Mouse (Mus musculus): ENCODE measurements around the gene Slc4a4. TPM values are rescaled to one million over a fixed set of nuclear protein-coding genes. Genes with fewer than 3 reads are reported as not detected.

The Slc4a4 gene
- 4.8 and 6.6 TPM in 2 replicates for polyA plus RNA-seq (2014; fragmentation: Nextera tagmentation; extraction: Ambion mirVana)

- DNase-seq = peak; percentile 76
- peaks cover 6% of the 10 kb centered on the region; the same call in 1 of the 2 replicates for H3K4me1 ChIP-seq (ENCODE audit: control insufficient read depth, insufficient read depth, low read length)
- peak within 1 kb of the TSS; percentile 97 for H3K4me2 ChIP-seq (ENCODE audit: low read length)
- H3K4me3 ChIP-seq (replicated peaks; ENCODE audit: low read depth, low read length) = peak within 1 kb of the TSS; percentile 74
- no peaks in the 10 kb centered on the region for H3K36me3 ChIP-seq (ENCODE audit: control insufficient read depth, insufficient read depth, low read length)
- ATAC-seq (ENCODE audit: low FRiP score, low TSS enrichment) = peak; percentile 81
- WGBS = under 1% methylated on average over 90 of the region's 119 CpGs
- H3K9me3 ChIP-seq (ENCODE audit: control insufficient read depth, low read length) = no peaks in the 10 kb centered on the region
- no peak within 1 kb of the TSS for H3K27ac ChIP-seq (replicated peaks; ENCODE audit: low read depth, low read length)
- H3K27me3 ChIP-seq (ENCODE audit: control insufficient read depth, insufficient read depth, low read length) = peaks cover 13% of the 10 kb centered on the region
- H3K9ac ChIP-seq (replicated peaks; ENCODE audit: low read length) = peak within 1 kb of the TSS; percentile 65
These were observed at the start of gene Slc4a4 for GRCm38 (mm10) chr5:88886668-88887555. Slc4a4 (plus strand) TSS chr5:88886818.

GRCm38 (mm10) chr5:88840080-88840798, 46.4 kb upstream of the Slc4a4 start:
- no peaks in the 10 kb centered on the region for H3K36me3 ChIP-seq (ENCODE audit: control insufficient read depth, insufficient read depth, low read length)
- ATAC-seq (ENCODE audit: low FRiP score, low TSS enrichment) (no peak), DNase-seq (no peak)
- no peaks in the 10 kb centered on the region for H3K27me3 ChIP-seq (ENCODE audit: control insufficient read depth, insufficient read depth, low read length)
- 75% methylated on average over 5 of the region's 5 CpGs for WGBS
- no peaks in the 10 kb centered on the region for H3K4me1 ChIP-seq (ENCODE audit: control insufficient read depth, insufficient read depth, low read length)
- H3K4me3 ChIP-seq (replicated peaks; ENCODE audit: low read depth, low read length) = no peak overlapping the region
- no peaks in the 10 kb centered on the region for H3K9me3 ChIP-seq (ENCODE audit: control insufficient read depth, low read length)
- H3K27ac ChIP-seq (replicated peaks; ENCODE audit: low read depth, low read length) = no peak overlapping the region
- H3K9ac ChIP-seq (replicated peaks; ENCODE audit: low read length) = no peak overlapping the region
- no peak overlapping the region for H3K4me2 ChIP-seq (ENCODE audit: low read length)

- no peaks in the 10 kb centered on the region for H3K36me3 ChIP-seq (ENCODE audit: control insufficient read depth, insufficient read depth, low read length)
- H3K9me3 ChIP-seq (ENCODE audit: control insufficient read depth, low read length) = no peaks in the 10 kb centered on the region
- no peaks in the 10 kb centered on the region for H3K27me3 ChIP-seq (ENCODE audit: control insufficient read depth, insufficient read depth, low read length)
- WGBS = 94% methylated on average over 3 of the region's 3 CpGs
- no peak overlapping the region for H3K4me3 ChIP-seq (replicated peaks; ENCODE audit: low read depth, low read length)
- no peak overlapping the region for H3K27ac ChIP-seq (replicated peaks; ENCODE audit: low read depth, low read length)
- H3K4me1 ChIP-seq (ENCODE audit: control insufficient read depth, insufficient read depth, low read length) = no peaks in the 10 kb centered on the region
- H3K9ac ChIP-seq (replicated peaks; ENCODE audit: low read length) = no peak overlapping the region
- H3K4me2 ChIP-seq (ENCODE audit: low read length) = no peak overlapping the region
- ATAC-seq (ENCODE audit: low FRiP score, low TSS enrichment) (no peak), DNase-seq (no peak)
These were observed 29.3 kb upstream of the Slc4a4 start for GRCm38 (mm10) chr5:88857311-88857710.

- Histone ChIP-seq H3K9ac (replicated peaks; ENCODE audit: low read length) (no peak overlapping the region), H3K27ac (replicated peaks; ENCODE audit: low read depth, low read length) (no peak overlapping the region), H3K4me3 (replicated peaks; ENCODE audit: low read depth, low read length) (no peak overlapping the region), H3K4me2 (ENCODE audit: low read length) (no peak overlapping the region), H3K9me3 (ENCODE audit: control insufficient read depth, low read length) (no peaks in the 10 kb centered on the region), H3K36me3 (ENCODE audit: control insufficient read depth, insufficient read depth, low read length) (no peaks in the 10 kb centered on the region), H3K27me3 (ENCODE audit: control insufficient read depth, insufficient read depth, low read length) (no peaks in the 10 kb centered on the region), H3K4me1 (ENCODE audit: control insufficient read depth, insufficient read depth, low read length) (no peaks in the 10 kb centered on the region)
- 88% methylated on average over 4 of the region's 4 CpGs for WGBS
- no peak for DNase-seq
- ATAC-seq (ENCODE audit: low FRiP score, low TSS enrichment) = no peak
These were observed 28.8 kb upstream of the Slc4a4 start for GRCm38 (mm10) chr5:88857801-88858200.

- 81% methylated on average over 4 of the region's 4 CpGs for WGBS
- Histone ChIP-seq H3K4me3 (replicated peaks; ENCODE audit: low read depth, low read length) (no peak overlapping the region), H3K4me1 (ENCODE audit: control insufficient read depth, insufficient read depth, low read length) (no peaks in the 10 kb centered on the region), H3K27ac (replicated peaks; ENCODE audit: low read depth, low read length) (no peak overlapping the region), H3K36me3 (ENCODE audit: control insufficient read depth, insufficient read depth, low read length) (no peaks in the 10 kb centered on the region), H3K4me2 (ENCODE audit: low read length) (no peak overlapping the region), H3K9me3 (ENCODE audit: control insufficient read depth, low read length) (no peaks in the 10 kb centered on the region), H3K27me3 (ENCODE audit: control insufficient read depth, insufficient read depth, low read length) (no peaks in the 10 kb centered on the region), H3K9ac (replicated peaks; ENCODE audit: low read length) (no peak overlapping the region)
- DNase-seq (no peak), ATAC-seq (ENCODE audit: low FRiP score, low TSS enrichment) (no peak)
These were observed 28.4 kb upstream of the Slc4a4 start for GRCm38 (mm10) chr5:88858226-88858625.

GRCm38 (mm10) chr5:88862163-88862562, 24.5 kb upstream of the Slc4a4 start:
- WGBS = 81% methylated on average over 3 of the region's 3 CpGs
- DNase-seq = peak; percentile 12
- ATAC-seq (ENCODE audit: low FRiP score, low TSS enrichment) = 0 out of 2 replicates have a peak, but pooled peaks have one; percentile 24

GRCm38 (mm10) chr5:88862794-88863193, 23.8 kb upstream of the Slc4a4 start:
- ATAC-seq (ENCODE audit: low FRiP score, low TSS enrichment) (peak; percentile 48; the same call in 1 of the 2 replicates), DNase-seq (no peak)
- Histone ChIP-seq H3K9me3 (ENCODE audit: control insufficient read depth, low read length) (no peaks in the 10 kb centered on the region), H3K4me3 (replicated peaks; ENCODE audit: low read depth, low read length) (no peak overlapping the region), H3K4me1 (ENCODE audit: control insufficient read depth, insufficient read depth, low read length) (no peaks in the 10 kb centered on the region), H3K36me3 (ENCODE audit: control insufficient read depth, insufficient read depth, low read length) (no peaks in the 10 kb centered on the region), H3K9ac (replicated peaks; ENCODE audit: low read length) (no peak overlapping the region), H3K27ac (replicated peaks; ENCODE audit: low read depth, low read length) (no peak overlapping the region), H3K27me3 (ENCODE audit: control insufficient read depth, insufficient read depth, low read length) (no peaks in the 10 kb centered on the region), H3K4me2 (ENCODE audit: low read length) (no peak overlapping the region)
- WGBS = 97% methylated on average over 2 of the region's 2 CpGs

More at GRCm38 (mm10) chr5:88862163-88862562, 24.5 kb upstream of the Slc4a4 start:
- no peak overlapping the region for H3K9ac ChIP-seq (replicated peaks; ENCODE audit: low read length)
- no peaks in the 10 kb centered on the region for H3K36me3 ChIP-seq (ENCODE audit: control insufficient read depth, insufficient read depth, low read length)
- H3K9me3 ChIP-seq (ENCODE audit: control insufficient read depth, low read length) = no peaks in the 10 kb centered on the region
- no peak overlapping the region for H3K4me2 ChIP-seq (ENCODE audit: low read length)
- H3K27me3 ChIP-seq (ENCODE audit: control insufficient read depth, insufficient read depth, low read length) = no peaks in the 10 kb centered on the region
- H3K4me1 ChIP-seq (ENCODE audit: control insufficient read depth, insufficient read depth, low read length) = no peaks in the 10 kb centered on the region
- no peak overlapping the region for H3K27ac ChIP-seq (replicated peaks; ENCODE audit: low read depth, low read length)
- H3K4me3 ChIP-seq (replicated peaks; ENCODE audit: low read depth, low read length) = no peak overlapping the region

- Histone ChIP-seq H3K4me1 (ENCODE audit: control insufficient read depth, insufficient read depth, low read length) (peaks cover 6% of the 10 kb centered on the region; the same call in 1 of the 2 replicates), H3K4me2 (ENCODE audit: low read length) (no peak overlapping the region), H3K27ac (replicated peaks; ENCODE audit: low read depth, low read length) (no peak overlapping the region), H3K4me3 (replicated peaks; ENCODE audit: low read depth, low read length) (no peak overlapping the region), H3K9me3 (ENCODE audit: control insufficient read depth, low read length) (no peaks in the 10 kb centered on the region), H3K9ac (replicated peaks; ENCODE audit: low read length) (no peak overlapping the region), H3K27me3 (ENCODE audit: control insufficient read depth, insufficient read depth, low read length) (peaks cover 13% of the 10 kb centered on the region), H3K36me3 (ENCODE audit: control insufficient read depth, insufficient read depth, low read length) (no peaks in the 10 kb centered on the region)
- ATAC-seq (ENCODE audit: low FRiP score, low TSS enrichment) (no peak), DNase-seq (peak; percentile 84)
- WGBS = 12% methylated on average over 3 of the region's 3 CpGs
These were observed 2.5 kb upstream of the Slc4a4 start for GRCm38 (mm10) chr5:88884101-88884500.
